Mouse (Mus musculus) thymus, adult 2 months (tissue): ENCODE results near the gene Pold3. TPM values are rescaled to one million over a fixed set of nuclear protein-coding genes. Genes with fewer than 3 reads are reported as not detected.

Experiments
- DNase-seq: peaks from one replicate; pipeline ENCODE4 v3.0.0; 2021
- H3K27ac ChIP-seq: fragments of 200-500 bp; 2 replicates; pipeline ENCODE4 v1.5.1; 2012; ENCODE audit warnings: low read length, control low read depth; ENCODE audit not compliant: control insufficient read depth, insufficient read depth
- H3K27me3 ChIP-seq: fragments of 200-500 bp; 2 replicates; pipeline ENCODE4 v1.6.1; 2012; ENCODE audit warnings: mild to moderate bottlenecking, low read length, moderate library complexity, mixed read lengths; ENCODE audit not compliant: control insufficient read depth, insufficient read depth
- H3K36me3 ChIP-seq: fragments of 200-500 bp; 2 replicates; pipeline ENCODE4 v1.6.1; 2012; ENCODE audit warnings: mild to moderate bottlenecking, low read length, moderate library complexity; ENCODE audit not compliant: control insufficient read depth, insufficient read depth
- H3K4me1 ChIP-seq: fragments of 200-500 bp; replicated peaks from 2 replicates; pipeline ENCODE4 v1.6.1; 2012; ENCODE audit warnings: low read length; ENCODE audit not compliant: control insufficient read depth, insufficient read depth
- H3K4me3 ChIP-seq: fragments of 200-500 bp; 2 replicates; pipeline ENCODE4 v1.5.1; 2012; ENCODE audit warnings: mild to moderate bottlenecking, low read length, control low read depth, moderate library complexity; ENCODE audit not compliant: control insufficient read depth, insufficient read depth
- CTCF ChIP-seq: fragments of 200-500 bp; IDR thresholded peaks from 2 replicates; pipeline ENCODE4 v1.5.1; 2012; ENCODE audit warnings: mild to moderate bottlenecking, control low read depth, low read length, moderate library complexity, borderline replicate concordance; ENCODE audit not compliant: control insufficient read depth, poor library complexity, insufficient read depth; ENCODE audit errors: extremely low read depth
- POLR2A ChIP-seq: fragments of 200-500 bp; IDR thresholded peaks from 2 replicates; pipeline ENCODE4 v1.6.1; 2012; ENCODE audit warnings: mild to moderate bottlenecking, low read length, control low read depth, moderate library complexity; ENCODE audit not compliant: control insufficient read depth, poor library complexity, insufficient read depth; ENCODE audit errors: extremely low read depth
- WGBS: fragments of 180-500 bp; shearing (Covaris S2); methylation state at CpG from one replicate; pipeline ENCODE4 v1.1.7; 2018; 5-methylcytosine and 5-hydroxymethylcytosine counted together
- polyA plus RNA-seq: library from polyadenylated mRNA; depleted of rRNA; stranded (reverse); fragments of >200 nt; gene quantifications from 2 replicates; pipeline ENCODE4 v1.2.3, GENCODE M21; 2012

Pold3 gene
- polyA plus RNA-seq, 1 experiment = 21.4 TPM

DNA sequence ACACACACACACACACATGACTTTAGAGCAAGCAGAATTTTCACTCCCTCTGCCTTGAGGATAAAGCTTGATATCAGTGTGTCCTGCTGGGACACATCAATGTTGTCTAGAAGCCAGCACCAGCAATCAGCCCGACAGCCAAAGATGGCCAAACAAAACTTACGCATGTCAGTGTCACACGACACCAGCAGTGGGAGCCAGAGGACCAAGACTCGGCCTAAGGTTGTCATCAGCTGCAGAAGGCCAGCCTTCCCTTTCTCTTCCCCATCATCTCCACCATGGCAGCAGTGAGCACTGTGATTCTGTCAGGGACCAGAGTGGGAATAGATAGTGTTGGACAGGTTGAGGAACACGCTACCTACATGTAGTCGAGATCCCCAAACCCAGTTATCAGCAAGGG lies 2.1 kb upstream of the Pold3 start:
- no peak overlapping the region for H3K4me3 ChIP-seq
- TF ChIP-seq POLR2A (no peak), CTCF (no peak)
- H3K36me3 ChIP-seq = peaks cover 6% of the 10 kb centered on the region; the same call in 1 of the 2 replicates
- H3K4me1 ChIP-seq = peaks cover 4% of the 10 kb centered on the region; the same call in 1 of the 2 replicates
- DNase-seq = peak; percentile 34
- no peaks in the 10 kb centered on the region for H3K27me3 ChIP-seq
- 45% methylated on average over 6 of the region's 6 CpGs for WGBS
- no peak overlapping the region for H3K27ac ChIP-seq

DNA sequence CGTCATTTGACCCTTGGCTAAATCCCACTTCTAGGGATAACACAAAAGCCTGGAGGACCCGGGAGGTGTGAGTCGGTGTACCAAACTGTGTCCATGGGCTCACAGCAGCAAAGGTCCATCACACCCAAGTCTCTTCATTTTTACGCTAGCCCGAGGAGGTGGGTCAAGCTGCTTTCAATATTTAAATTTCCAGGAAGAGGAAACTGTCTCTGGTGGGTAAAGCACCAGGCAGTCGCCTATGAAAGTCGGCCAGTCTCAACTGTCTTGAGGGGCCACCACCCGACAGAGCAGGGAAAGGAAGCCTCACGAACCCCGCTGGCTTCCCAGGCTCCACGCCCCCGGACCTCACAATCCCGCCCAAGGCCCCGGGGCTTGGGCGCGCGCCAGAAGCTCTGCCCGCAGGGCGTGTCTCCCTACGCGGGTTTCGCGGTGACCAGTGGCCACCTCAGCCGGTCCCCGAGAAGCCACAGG lies 539 bp downstream of the Pold3 start:
- Histone ChIP-seq H3K36me3 (peaks cover 13% of the 10 kb centered on the region; the same call in 1 of the 2 replicates), H3K4me3 (peak overlapping the region; percentile 65), H3K4me1 (peaks cover 4% of the 10 kb centered on the region; the same call in 1 of the 2 replicates), H3K27me3 (no peaks in the 10 kb centered on the region), H3K27ac (no peak overlapping the region)
- under 1% methylated on average over 25 of the region's 25 CpGs for WGBS
- DNase-seq = no peak
- TF ChIP-seq CTCF = no peak
- no peak for TF ChIP-seq POLR2A

DNA sequence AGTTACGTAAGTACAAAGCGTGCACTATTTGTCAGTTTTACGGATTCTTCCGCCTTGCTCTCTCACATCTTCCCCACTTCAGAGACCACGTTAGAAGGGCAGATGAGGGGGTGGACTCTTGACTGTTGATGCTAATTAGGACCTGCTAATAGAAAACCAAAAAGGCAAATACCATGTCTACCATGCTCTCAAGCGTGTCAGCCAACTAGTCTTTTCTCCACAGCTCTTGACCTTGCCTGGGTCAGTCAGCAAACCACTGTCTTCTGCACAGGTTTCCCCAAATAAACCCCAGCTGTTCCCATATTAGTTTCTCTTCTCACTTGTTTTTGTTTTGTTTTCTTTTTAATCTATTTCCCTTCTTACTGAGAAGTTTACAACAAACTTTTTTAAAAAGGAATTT lies 7.1 kb downstream of the Pold3 start:
- no peak overlapping the region for H3K27ac ChIP-seq
- peaks cover 54% of the 10 kb centered on the region for H3K36me3 ChIP-seq
- H3K4me3 ChIP-seq = no peak overlapping the region
- H3K4me1 ChIP-seq = no peaks in the 10 kb centered on the region
- no peak for DNase-seq
- 97% methylated on average over 6 of the region's 6 CpGs for WGBS
- no peaks in the 10 kb centered on the region for H3K27me3 ChIP-seq
- TF ChIP-seq CTCF = no peak

DNA sequence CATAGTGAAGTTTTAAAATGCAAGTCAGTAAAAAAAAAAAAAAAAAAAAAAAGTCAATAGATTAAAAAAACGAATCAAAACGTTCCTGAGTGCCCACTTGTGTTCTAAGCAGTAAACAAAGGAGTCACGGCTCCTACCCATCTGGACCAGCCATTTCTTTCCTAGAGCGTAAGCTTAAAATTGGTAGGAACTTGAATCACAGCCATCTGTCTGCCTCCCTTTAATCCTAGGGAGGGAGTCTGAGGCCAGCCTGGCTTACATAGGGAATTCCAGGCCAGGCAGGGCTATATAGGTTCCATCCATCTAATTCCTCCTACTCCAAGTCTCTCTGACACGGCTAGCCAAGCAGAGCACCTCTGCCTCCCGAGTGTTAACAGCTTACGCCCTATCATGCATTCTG lies 7.5 kb downstream of the Pold3 start:
- Histone ChIP-seq H3K36me3 (peaks cover 55% of the 10 kb centered on the region), H3K27me3 (no peaks in the 10 kb centered on the region), H3K27ac (no peak overlapping the region), H3K4me3 (no peak overlapping the region), H3K4me1 (no peaks in the 10 kb centered on the region)
- no peak for DNase-seq
- WGBS = 92% methylated on average over 7 of the region's 7 CpGs
- TF ChIP-seq CTCF (no peak), POLR2A (no peak)

DNA sequence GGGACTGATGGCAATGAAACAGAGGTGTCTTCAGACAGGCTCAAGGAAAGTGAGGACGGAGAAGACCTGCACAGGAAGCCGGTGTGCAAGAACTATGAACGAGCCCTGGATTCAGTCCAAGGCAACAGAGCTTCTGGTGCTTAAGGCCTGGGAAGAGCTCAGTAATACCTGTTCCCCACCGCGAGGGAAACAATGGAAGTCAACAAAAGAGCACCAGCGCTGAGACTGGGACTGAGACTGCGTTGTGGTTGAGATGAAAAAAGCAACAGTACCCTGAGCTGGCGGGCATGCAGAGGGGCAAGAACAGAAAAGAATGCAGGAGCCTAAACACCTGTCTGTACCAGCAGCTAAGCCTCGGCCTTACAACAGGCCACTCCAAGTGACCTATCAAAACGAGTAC lies 9.9 kb downstream of the Pold3 start:
- TF ChIP-seq POLR2A (no peak), CTCF (no peak)
- 92% methylated on average over 10 of the region's 10 CpGs for WGBS
- H3K36me3 ChIP-seq = peaks cover 55% of the 10 kb centered on the region

DNA sequence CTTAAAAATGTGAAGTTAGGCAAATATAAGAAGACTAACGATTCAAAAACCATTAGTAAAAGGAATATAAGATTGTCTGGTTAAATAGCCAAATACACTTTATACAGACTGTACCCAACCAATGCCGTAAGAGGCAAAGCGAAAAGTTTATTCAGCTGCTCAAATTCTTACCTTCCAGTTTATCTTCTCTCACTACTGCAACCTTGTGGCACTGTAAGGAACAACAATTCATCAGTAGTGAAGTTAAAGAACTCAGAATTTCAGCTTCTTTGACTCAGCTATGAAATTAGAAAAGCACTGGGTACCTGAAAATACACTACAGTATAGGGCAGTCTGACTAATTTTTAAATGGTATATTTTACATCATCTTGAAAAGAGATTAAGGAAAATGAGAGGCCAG lies 13.0 kb downstream of the Pold3 start:
- Histone ChIP-seq H3K4me3 (no peak overlapping the region), H3K27me3 (no peaks in the 10 kb centered on the region), H3K4me1 (no peaks in the 10 kb centered on the region), H3K27ac (no peak overlapping the region), H3K36me3 (peaks cover 62% of the 10 kb centered on the region)
- no peak for TF ChIP-seq CTCF
- TF ChIP-seq POLR2A = no peak
- peak; percentile 18 for DNase-seq
- 93% methylated on average over 3 of the region's 3 CpGs for WGBS

More for the DNA sequence above, 9.9 kb downstream of the Pold3 start:
- Histone ChIP-seq H3K4me3 (no peak overlapping the region), H3K27ac (no peak overlapping the region), H3K4me1 (no peaks in the 10 kb centered on the region), H3K27me3 (no peaks in the 10 kb centered on the region)
- DNase-seq = no peak

DNA sequence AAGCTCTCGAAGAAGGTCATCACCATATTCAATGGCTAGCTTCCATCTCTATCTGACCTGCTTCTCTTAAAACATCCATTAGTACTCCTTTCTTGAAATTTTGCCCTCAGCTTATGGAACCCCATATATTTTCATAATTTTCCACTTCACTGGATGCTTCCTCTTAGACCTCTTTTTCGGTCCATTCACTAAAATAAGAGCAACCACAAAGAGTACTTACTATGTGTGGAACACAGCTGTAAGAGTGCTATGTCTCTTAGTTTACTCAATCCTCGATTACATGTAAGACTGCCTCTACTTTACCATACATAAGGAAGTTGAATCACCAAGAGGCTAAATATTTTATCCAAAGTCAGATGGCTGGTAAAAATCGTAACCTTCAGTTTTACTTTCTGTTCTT lies 16.7 kb downstream of the Pold3 start:
- Histone ChIP-seq H3K4me3 (no peak overlapping the region), H3K27me3 (no peaks in the 10 kb centered on the region), H3K4me1 (no peaks in the 10 kb centered on the region), H3K27ac (no peak overlapping the region), H3K36me3 (peaks cover 63% of the 10 kb centered on the region)
- WGBS = 94% methylated on average over 4 of the region's 4 CpGs
- no peak for TF ChIP-seq POLR2A
- no peak for TF ChIP-seq CTCF
- no peak for DNase-seq
